Mouse (Mus musculus): ENCODE data around the gene Zfp36l1. TPM values are rescaled to one million over a fixed set of nuclear protein-coding genes. Genes with fewer than 3 reads are reported as not detected.

The Zfp36l1 gene
- 139 and 147 TPM in 2 replicates for polyA plus RNA-seq (2015; fragmentation: Nextera tagmentation; extraction: Ambion mirVana)

DNA sequence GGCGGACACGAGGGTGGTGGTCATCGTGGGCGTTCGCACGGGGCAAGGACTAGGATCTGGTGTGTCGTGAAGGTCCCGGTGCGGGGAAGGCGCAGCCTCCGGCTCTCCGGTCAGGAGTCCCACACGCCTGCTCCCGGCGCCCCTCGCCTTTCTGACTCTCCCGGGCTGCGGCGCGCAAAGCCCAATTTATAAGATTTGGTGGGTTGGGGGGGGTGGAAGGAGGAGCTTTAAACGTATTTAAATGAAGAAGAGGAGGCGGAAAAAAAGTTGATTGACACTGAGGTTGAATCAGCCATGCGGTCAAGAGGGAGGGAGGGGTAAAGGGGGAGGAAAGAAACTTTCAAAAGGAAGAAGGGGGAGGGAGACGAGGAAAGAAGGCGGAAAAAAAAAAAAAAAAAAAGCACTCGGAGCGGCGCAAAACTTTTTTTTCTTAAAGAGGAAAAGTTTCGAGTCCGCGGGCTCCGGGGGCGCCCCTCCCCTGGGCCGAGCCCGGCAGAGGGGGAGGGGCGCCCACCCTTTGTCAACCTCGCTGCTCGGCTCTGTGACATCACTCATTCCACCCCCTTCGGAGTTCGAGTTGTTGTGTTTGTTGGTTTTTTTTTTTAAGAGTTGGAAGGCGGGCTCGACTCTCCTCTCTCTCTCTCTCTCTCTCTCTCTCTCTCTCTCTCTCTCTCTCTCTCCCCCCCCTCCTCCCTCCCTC lies at the start of gene Zfp36l1:
Gene Zfp36l1 (minus strand): TSS at position 162 of the 700 bp plus-strand sequence.
- Histone ChIP-seq H3K4me2 (peak within 1 kb of the TSS; percentile 88), H3K27me3 (no peaks in the 10 kb centered on the region), H3K4me1 (peaks cover 15% of the 10 kb centered on the region; the same call in 1 of the 2 replicates), H3K4me3 (peak within 1 kb of the TSS; percentile 80), H3K9ac (peak within 1 kb of the TSS; percentile 98), H3K36me3 (peaks cover 10% of the 10 kb centered on the region), H3K27ac (peak within 1 kb of the TSS; percentile 99), H3K9me3 (no peaks in the 10 kb centered on the region)
- peak; percentile 79 for ATAC-seq (ENCODE audit: borderline replicate concordance, extremely low read depth, low FRiP score, low TSS enrichment)
- WGBS = under 1% methylated on average over 40 of the region's 42 CpGs

DNA sequence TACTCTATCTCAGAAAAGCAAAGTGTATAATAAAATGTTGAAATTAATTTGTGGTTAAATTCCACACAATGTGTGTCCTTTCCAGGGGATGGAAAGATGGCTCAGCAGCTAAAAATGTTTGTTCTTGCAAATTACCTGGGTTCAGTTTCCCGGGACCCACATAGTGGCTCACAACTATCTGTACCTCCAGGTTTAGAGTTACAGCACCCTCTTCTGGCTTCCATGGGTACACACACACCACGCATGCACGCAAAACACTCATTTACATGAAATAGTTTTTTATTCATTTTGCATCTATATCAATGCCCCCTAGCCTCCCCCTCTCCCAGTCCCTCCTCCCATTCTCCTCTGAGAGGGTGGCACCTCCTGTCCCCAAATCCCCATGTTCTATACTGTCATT lies 49.6 kb upstream of the Zfp36l1 start:
- no peak for ATAC-seq (ENCODE audit: borderline replicate concordance, extremely low read depth, low FRiP score, low TSS enrichment)
- H3K4me2 ChIP-seq = no peak overlapping the region
- no peaks in the 10 kb centered on the region for H3K27me3 ChIP-seq
- H3K4me1 ChIP-seq = peaks cover 8% of the 10 kb centered on the region; the same call in 1 of the 2 replicates
- WGBS = 63% methylated on average over 3 of the region's 3 CpGs
- no peaks in the 10 kb centered on the region for H3K9me3 ChIP-seq
- no peak overlapping the region for H3K4me3 ChIP-seq
- H3K36me3 ChIP-seq = peaks cover 8% of the 10 kb centered on the region
- no peak overlapping the region for H3K9ac ChIP-seq
- no peak overlapping the region for H3K27ac ChIP-seq

- H3K9ac ChIP-seq = no peak overlapping the region
- H3K4me3 ChIP-seq = no peak overlapping the region
- H3K27me3 ChIP-seq = no peaks in the 10 kb centered on the region
- no peaks in the 10 kb centered on the region for H3K36me3 ChIP-seq
- H3K9me3 ChIP-seq = no peaks in the 10 kb centered on the region
- no peaks in the 10 kb centered on the region for H3K4me1 ChIP-seq
- ATAC-seq (ENCODE audit: borderline replicate concordance, extremely low read depth, low FRiP score, low TSS enrichment) = no peak
- no peak overlapping the region for H3K27ac ChIP-seq
- WGBS = 3% methylated on average over 5 of the region's 5 CpGs
- peak overlapping the region; percentile 29; the same call in 1 of the 2 replicates for H3K4me2 ChIP-seq
These were observed 44.9 kb upstream of the Zfp36l1 start for GRCm38 (mm10) chr12:80157675-80158074.

GRCm38 (mm10) chr12:80153687-80154326 lies 41.0 kb upstream of the Zfp36l1 start:
- Histone ChIP-seq H3K36me3 (no peaks in the 10 kb centered on the region), H3K9ac (no peak overlapping the region), H3K9me3 (no peaks in the 10 kb centered on the region), H3K27me3 (no peaks in the 10 kb centered on the region), H3K4me1 (no peaks in the 10 kb centered on the region), H3K27ac (no peak overlapping the region), H3K4me3 (no peak overlapping the region), H3K4me2 (no peak overlapping the region)
- no peak for ATAC-seq (ENCODE audit: borderline replicate concordance, extremely low read depth, low FRiP score, low TSS enrichment)
- 43% methylated on average over 10 of the region's 10 CpGs for WGBS

DNA sequence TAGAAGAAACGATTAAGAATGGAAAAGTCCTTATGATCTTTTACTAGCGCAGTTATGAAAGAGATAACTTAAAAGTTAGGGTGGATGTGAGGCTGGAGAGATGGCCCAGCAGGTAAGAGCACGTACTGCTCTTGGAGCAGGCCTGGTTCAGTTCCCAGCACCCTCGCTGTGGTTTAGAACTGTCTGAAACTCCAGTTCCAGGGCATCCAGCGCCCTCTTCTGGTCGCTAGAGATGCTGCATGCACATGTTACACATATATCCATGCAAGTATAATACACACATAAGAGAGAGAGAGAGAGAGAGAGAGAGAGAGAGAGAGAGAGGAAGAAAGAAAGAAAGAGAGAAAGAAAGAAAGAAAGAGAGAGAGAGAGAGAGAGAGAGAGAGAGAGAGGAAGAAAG lies 40.3 kb upstream of the Zfp36l1 start:
- Histone ChIP-seq H3K9ac (no peak overlapping the region), H3K27ac (no peak overlapping the region), H3K4me3 (no peak overlapping the region), H3K9me3 (no peaks in the 10 kb centered on the region), H3K4me2 (no peak overlapping the region), H3K4me1 (no peaks in the 10 kb centered on the region), H3K36me3 (no peaks in the 10 kb centered on the region), H3K27me3 (no peaks in the 10 kb centered on the region)
- WGBS = 76% methylated on average over 6 of the region's 6 CpGs
- ATAC-seq (ENCODE audit: borderline replicate concordance, extremely low read depth, low FRiP score, low TSS enrichment) = no peak

DNA sequence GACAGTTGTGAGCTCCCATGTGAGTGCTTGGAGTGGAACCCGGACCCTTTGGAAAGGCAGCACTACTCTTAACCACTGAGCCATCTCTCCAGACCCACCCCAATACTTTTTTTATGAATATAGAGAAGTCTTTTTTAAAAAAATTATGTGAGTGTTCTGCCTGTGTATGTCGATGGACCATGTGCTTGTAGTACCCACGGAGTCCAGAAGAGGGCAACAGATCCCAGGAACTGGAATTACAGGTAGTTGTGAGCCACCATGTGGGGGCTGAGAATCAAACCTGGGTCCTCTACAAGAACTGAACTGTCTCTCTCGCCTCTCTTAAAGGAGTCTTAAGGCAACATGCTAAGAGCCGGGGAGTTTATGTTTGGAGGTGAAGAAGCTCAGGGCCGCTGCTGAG lies 39.0 kb upstream of the Zfp36l1 start:
- ATAC-seq (ENCODE audit: borderline replicate concordance, extremely low read depth, low FRiP score, low TSS enrichment) = no peak
- Histone ChIP-seq H3K9me3 (no peaks in the 10 kb centered on the region), H3K4me3 (no peak overlapping the region), H3K36me3 (no peaks in the 10 kb centered on the region), H3K27ac (no peak overlapping the region), H3K27me3 (no peaks in the 10 kb centered on the region), H3K4me2 (no peak overlapping the region), H3K4me1 (peaks cover 8% of the 10 kb centered on the region), H3K9ac (no peak overlapping the region)
- 84% methylated on average over 6 of the region's 6 CpGs for WGBS

- no peak overlapping the region for H3K9ac ChIP-seq
- H3K36me3 ChIP-seq = no peaks in the 10 kb centered on the region
- H3K4me3 ChIP-seq = no peak overlapping the region
- H3K9me3 ChIP-seq = no peaks in the 10 kb centered on the region
- no peak overlapping the region for H3K4me2 ChIP-seq
- no peak overlapping the region for H3K27ac ChIP-seq
- 31% methylated on average over 8 of the region's 8 CpGs for WGBS
- peaks cover 18% of the 10 kb centered on the region for H3K4me1 ChIP-seq
- H3K27me3 ChIP-seq = no peaks in the 10 kb centered on the region
- ATAC-seq (ENCODE audit: borderline replicate concordance, extremely low read depth, low FRiP score, low TSS enrichment) = no peak
These were observed 37.8 kb upstream of the Zfp36l1 start for GRCm38 (mm10) chr12:80150624-80151023.

- peak overlapping the region; percentile 84; the same call in 1 of the 2 replicates for H3K27ac ChIP-seq
- H3K4me3 ChIP-seq = no peak overlapping the region
- ATAC-seq (ENCODE audit: borderline replicate concordance, extremely low read depth, low FRiP score, low TSS enrichment) = no peak
These were observed 34.9 kb upstream of the Zfp36l1 start for GRCm38 (mm10) chr12:80147563-80148214.

GRCm38 (mm10) chr12:80146227-80147223 lies 33.7 kb upstream of the Zfp36l1 start:
- Histone ChIP-seq H3K9ac (no peak overlapping the region), H3K4me3 (no peak overlapping the region), H3K9me3 (no peaks in the 10 kb centered on the region), H3K36me3 (no peaks in the 10 kb centered on the region), H3K27me3 (no peaks in the 10 kb centered on the region), H3K27ac (peak overlapping the region; percentile 84), H3K4me1 (peaks cover 22% of the 10 kb centered on the region), H3K4me2 (no peak overlapping the region)
- 25% methylated on average over 21 of the region's 21 CpGs for WGBS
- ATAC-seq (ENCODE audit: borderline replicate concordance, extremely low read depth, low FRiP score, low TSS enrichment) = peak; percentile 80

More at GRCm38 (mm10) chr12:80147563-80148214, 34.9 kb upstream of the Zfp36l1 start:
- H3K4me2 ChIP-seq = no peak overlapping the region
- no peaks in the 10 kb centered on the region for H3K36me3 ChIP-seq
- H3K9me3 ChIP-seq = no peaks in the 10 kb centered on the region
- no peak overlapping the region for H3K9ac ChIP-seq
- H3K27me3 ChIP-seq = no peaks in the 10 kb centered on the region
- 82% methylated on average over 11 of the region's 11 CpGs for WGBS
- peaks cover 22% of the 10 kb centered on the region for H3K4me1 ChIP-seq

- ATAC-seq (ENCODE audit: borderline replicate concordance, extremely low read depth, low FRiP score, low TSS enrichment) = no peak
- Histone ChIP-seq H3K27ac (peak overlapping the region; percentile 67; the same call in 1 of the 2 replicates), H3K4me3 (no peak overlapping the region), H3K36me3 (no peaks in the 10 kb centered on the region), H3K4me2 (no peak overlapping the region), H3K9ac (no peak overlapping the region), H3K4me1 (peaks cover 25% of the 10 kb centered on the region), H3K9me3 (no peaks in the 10 kb centered on the region), H3K27me3 (no peaks in the 10 kb centered on the region)
- 64% methylated on average over 8 of the region's 8 CpGs for WGBS
These were observed 32.6 kb upstream of the Zfp36l1 start for GRCm38 (mm10) chr12:80145365-80145764.

DNA sequence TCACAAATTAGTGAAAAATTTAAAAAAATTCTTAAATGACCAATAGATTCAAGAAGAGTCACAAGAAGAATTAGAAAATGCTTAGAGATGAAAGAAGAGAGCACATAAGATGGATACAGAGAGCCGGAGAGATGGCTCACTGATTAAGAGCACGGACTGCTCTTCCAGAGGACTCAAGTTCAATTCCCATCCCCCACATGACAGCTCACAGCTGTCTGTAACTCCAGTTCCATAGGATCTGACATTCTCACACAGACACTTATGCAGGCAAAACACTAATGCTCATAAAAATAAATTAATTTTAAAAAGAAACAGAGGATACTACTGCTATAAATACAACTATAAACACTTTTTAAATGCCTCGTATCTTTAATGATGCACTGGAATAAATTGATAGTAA lies 32.0 kb upstream of the Zfp36l1 start:
- Histone ChIP-seq H3K9ac (no peak overlapping the region), H3K9me3 (no peaks in the 10 kb centered on the region), H3K4me2 (no peak overlapping the region), H3K4me1 (peaks cover 25% of the 10 kb centered on the region), H3K27ac (peak overlapping the region; percentile 67; the same call in 1 of the 2 replicates), H3K4me3 (no peak overlapping the region), H3K36me3 (no peaks in the 10 kb centered on the region), H3K27me3 (no peaks in the 10 kb centered on the region)
- no peak for ATAC-seq (ENCODE audit: borderline replicate concordance, extremely low read depth, low FRiP score, low TSS enrichment)
- WGBS = 48% methylated on average over 3 of the region's 3 CpGs
